Mouse (Mus musculus) midbrain, embryonic 14.5 days (tissue): ENCODE measurements around the gene Chmp1a. TPM values are rescaled to one million over a fixed set of nuclear protein-coding genes. Genes with fewer than 3 reads are reported as not detected.

Source experiments
- ATAC-seq: fragments of 200-750 bp; cut with Nextera tagmentation; 2 replicates; pipeline ENCODE4 v1.8.0; 2017; ENCODE audit warnings: moderate number of reproducible peaks, moderate library complexity; ENCODE audit not compliant: low FRiP score, low TSS enrichment
- DNase-seq: peaks from one replicate; pipeline ENCODE4 v3.0.0-alpha.2; 2015
- H3K27ac ChIP-seq: fragments of 300-500 bp; sonication (generic); replicated peaks from 2 replicates; pipeline ENCODE4 v1.5.1; 2014; ENCODE audit warnings: mild to moderate bottlenecking, low read depth, low read length, moderate library complexity
- H3K27me3 ChIP-seq: fragments of 300-500 bp; sonication (generic); 2 replicates; pipeline ENCODE4 v1.6.1; 2014; ENCODE audit warnings: low read length, control low read depth, mixed read lengths; ENCODE audit not compliant: control insufficient read depth, insufficient read depth
- H3K36me3 ChIP-seq: fragments of 300-500 bp; sonication (generic); 2 replicates; pipeline ENCODE4 v1.6.1; 2014; ENCODE audit warnings: low read length, control low read depth; ENCODE audit not compliant: control insufficient read depth, insufficient read depth
- H3K4me1 ChIP-seq: fragments of 300-500 bp; sonication (generic); 2 replicates; pipeline ENCODE4 v1.6.1; 2014; ENCODE audit warnings: mild to moderate bottlenecking, antibody characterized with exemption, low read length, control low read depth; ENCODE audit not compliant: control insufficient read depth, insufficient read depth
- H3K4me2 ChIP-seq: fragments of 300-500 bp; sonication (generic); 2 replicates; pipeline ENCODE4 v1.6.1; 2014; ENCODE audit warnings: mild to moderate bottlenecking, low read length, moderate library complexity
- H3K4me3 ChIP-seq: fragments of 300-500 bp; sonication (generic); replicated peaks from 2 replicates; pipeline ENCODE4 v1.5.1; 2014; ENCODE audit warnings: low read depth, low read length
- H3K9ac ChIP-seq: fragments of 300-500 bp; sonication (generic); replicated peaks from 2 replicates; pipeline ENCODE4 v1.6.1; 2014; ENCODE audit warnings: mild to moderate bottlenecking, low read length, moderate library complexity
- H3K9me3 ChIP-seq: fragments of 300-500 bp; sonication (generic); 2 replicates; pipeline ENCODE4 v1.6.1; 2016; ENCODE audit warnings: low read length, control low read depth, mixed read lengths; ENCODE audit not compliant: control insufficient read depth
- WGBS: fragments of 180-500 bp; shearing (Covaris S2); extraction: QIAGEN DNeasy Blood & Tissue Kit; methylation state at CpG from one replicate; pipeline ENCODE4 v1.1.7; 2014; 5-methylcytosine and 5-hydroxymethylcytosine counted together
- polyA plus RNA-seq: library from polyadenylated mRNA; unstranded; fragments of >200 nt; fragmentation: Nextera tagmentation; extraction: Ambion mirVana; gene quantifications from 2 replicates; pipeline ENCODE4 v1.2.1, GENCODE M21; 2014

Gene Chmp1a
- polyA plus RNA-seq, 1 experiment from 2014 or later = 175 TPM

GRCm38 (mm10) chr8:123191908-123192307, 20.7 kb downstream of the Chmp1a start:
- 57% methylated on average over 8 of the region's 8 CpGs for WGBS
- no peak overlapping the region for H3K9ac ChIP-seq
- no peak overlapping the region for H3K4me2 ChIP-seq
- no peak overlapping the region for H3K27ac ChIP-seq
- H3K9me3 ChIP-seq = no peaks in the 10 kb centered on the region
- ATAC-seq (no peak), DNase-seq (no peak)
- no peaks in the 10 kb centered on the region for H3K27me3 ChIP-seq
- H3K4me3 ChIP-seq = no peak overlapping the region
- H3K4me1 ChIP-seq = no peaks in the 10 kb centered on the region
- H3K36me3 ChIP-seq = no peaks in the 10 kb centered on the region

GRCm38 (mm10) chr8:123190678-123191077, 21.9 kb downstream of the Chmp1a start:
- Histone ChIP-seq H3K27me3 (no peaks in the 10 kb centered on the region), H3K9me3 (no peaks in the 10 kb centered on the region), H3K4me1 (no peaks in the 10 kb centered on the region), H3K4me2 (no peak overlapping the region), H3K4me3 (no peak overlapping the region), H3K36me3 (no peaks in the 10 kb centered on the region), H3K27ac (no peak overlapping the region), H3K9ac (no peak overlapping the region)
- ATAC-seq (no peak), DNase-seq (peak; percentile 78)
- WGBS = 6% methylated on average over 9 of the region's 9 CpGs

- Histone ChIP-seq H3K27me3 (no peaks in the 10 kb centered on the region), H3K4me3 (no peak overlapping the region), H3K36me3 (no peaks in the 10 kb centered on the region), H3K4me1 (no peaks in the 10 kb centered on the region), H3K9me3 (no peaks in the 10 kb centered on the region), H3K4me2 (no peak overlapping the region), H3K27ac (no peak overlapping the region), H3K9ac (no peak overlapping the region)
- DNase-seq (no peak), ATAC-seq (no peak)
- WGBS = 81% methylated on average over 7 of the region's 7 CpGs
Observed at GRCm38 (mm10) chr8:123188841-123189240, 23.7 kb downstream of the Chmp1a start.

- no peaks in the 10 kb centered on the region for H3K9me3 ChIP-seq
- no peaks in the 10 kb centered on the region for H3K4me1 ChIP-seq
- DNase-seq (no peak), ATAC-seq (no peak)
- H3K4me3 ChIP-seq = no peak overlapping the region
- H3K4me2 ChIP-seq = no peak overlapping the region
- no peaks in the 10 kb centered on the region for H3K27me3 ChIP-seq
- WGBS = 92% methylated on average over 2 of the region's 2 CpGs
- H3K9ac ChIP-seq = no peak overlapping the region
- H3K27ac ChIP-seq = no peak overlapping the region
- H3K36me3 ChIP-seq = no peaks in the 10 kb centered on the region
Observed at GRCm38 (mm10) chr8:123188006-123188405, 24.6 kb downstream of the Chmp1a start.

GRCm38 (mm10) chr8:123185566-123186409, 26.8 kb downstream of the Chmp1a start, which contains the start of gene Dpep1:
Gene Dpep1, plus strand, starts transcription at chr8:123186242.
- no peak for ATAC-seq
- Histone ChIP-seq H3K4me3 (no peak within 1 kb of the TSS), H3K4me1 (no peaks in the 10 kb centered on the region), H3K9me3 (no peaks in the 10 kb centered on the region), H3K36me3 (no peaks in the 10 kb centered on the region), H3K4me2 (no peak within 1 kb of the TSS), H3K27me3 (no peaks in the 10 kb centered on the region), H3K9ac (no peak within 1 kb of the TSS), H3K27ac (no peak within 1 kb of the TSS)
- WGBS = 61% methylated on average over 19 of the region's 19 CpGs
- DNase-seq = no peak

- DNase-seq (no peak), ATAC-seq (no peak)
- Histone ChIP-seq H3K9me3 (no peaks in the 10 kb centered on the region; the same call in 1 of the 2 replicates), H3K4me3 (no peak overlapping the region), H3K9ac (no peak overlapping the region), H3K27ac (no peak overlapping the region), H3K36me3 (no peaks in the 10 kb centered on the region), H3K4me2 (no peak overlapping the region), H3K4me1 (no peaks in the 10 kb centered on the region), H3K27me3 (no peaks in the 10 kb centered on the region)
- WGBS = 84% methylated on average over 3 of the region's 3 CpGs
Observed at GRCm38 (mm10) chr8:123181391-123181790, 31.2 kb downstream of the Chmp1a start.

GRCm38 (mm10) chr8:123157888-123158465, 54.6 kb downstream of the Chmp1a start, which contains the start of gene Sult5a1:
Gene Sult5a1, minus strand, starts transcription at chr8:123158315.
- no peak for ATAC-seq

GRCm38 (mm10) chr8:123156070-123156773, 56.3 kb downstream of the Chmp1a start:
- no peak overlapping the region for H3K4me3 ChIP-seq
- WGBS = 82% methylated on average over 9 of the region's 9 CpGs
- H3K4me2 ChIP-seq = no peak overlapping the region
- no peak overlapping the region for H3K9ac ChIP-seq
- no peaks in the 10 kb centered on the region for H3K27me3 ChIP-seq
- no peak overlapping the region for H3K27ac ChIP-seq
- H3K4me1 ChIP-seq = no peaks in the 10 kb centered on the region
- DNase-seq = no peak
- H3K9me3 ChIP-seq = no peaks in the 10 kb centered on the region
- ATAC-seq = no peak
- H3K36me3 ChIP-seq = no peaks in the 10 kb centered on the region

More at GRCm38 (mm10) chr8:123157888-123158465, 54.6 kb downstream of the Chmp1a start, which contains the start of gene Sult5a1:
- H3K27me3 ChIP-seq = no peaks in the 10 kb centered on the region
- 36% methylated on average over 13 of the region's 13 CpGs for WGBS
- H3K4me3 ChIP-seq = no peak within 1 kb of the TSS
- no peaks in the 10 kb centered on the region for H3K36me3 ChIP-seq
- no peak within 1 kb of the TSS for H3K9ac ChIP-seq
- H3K27ac ChIP-seq = no peak within 1 kb of the TSS
- no peaks in the 10 kb centered on the region for H3K9me3 ChIP-seq
- DNase-seq = no peak
- no peaks in the 10 kb centered on the region for H3K4me1 ChIP-seq
- no peak within 1 kb of the TSS for H3K4me2 ChIP-seq
